Mouse (Mus musculus) E14TG2a.4 (cell line): ENCODE data around the gene Tpbg.
"Not testable (repeated sequence)": the region's sequence is repeated elsewhere in the genome, so short reads cannot be mapped to it uniquely, and the experiment has no call there.

Experiments used
- H3K27me3 ChIP-seq: 2 replicates; pipeline ENCODE4 v1.6.1; 2014; ENCODE audit warnings: low read length, control low read depth; ENCODE audit not compliant: insufficient read depth
- H3K36me3 ChIP-seq: 2 replicates; pipeline ENCODE4 v1.6.1; 2014; ENCODE audit warnings: low read length, control low read depth; ENCODE audit not compliant: insufficient read depth
- H3K4me1 ChIP-seq: replicated peaks from 2 replicates; pipeline ENCODE4 v1.6.1; 2014; ENCODE audit warnings: low read depth, low read length, control low read depth
- H3K4me3 ChIP-seq: replicated peaks from 2 replicates; pipeline ENCODE4 v1.5.1; 2014; ENCODE audit warnings: mild to moderate bottlenecking, low read length
- H3K9me3 ChIP-seq: 2 replicates; pipeline ENCODE4 v1.6.1; 2014; ENCODE audit warnings: low read length, control low read depth
- CTCF ChIP-seq: conservative IDR thresholded peaks from 2 replicates; pipeline ENCODE4 v1.5.1; 2014; ENCODE audit warnings: low read length
- NANOG ChIP-seq: IDR thresholded peaks from 2 replicates; pipeline ENCODE4 v1.6.1; 2014; ENCODE audit warnings: borderline replicate concordance, low read length, mixed read lengths
- POU5F1 ChIP-seq: IDR thresholded peaks from 2 replicates; pipeline ENCODE4 v1.6.1; 2014; ENCODE audit warnings: low read length, borderline replicate concordance

Gene Tpbg

DNA sequence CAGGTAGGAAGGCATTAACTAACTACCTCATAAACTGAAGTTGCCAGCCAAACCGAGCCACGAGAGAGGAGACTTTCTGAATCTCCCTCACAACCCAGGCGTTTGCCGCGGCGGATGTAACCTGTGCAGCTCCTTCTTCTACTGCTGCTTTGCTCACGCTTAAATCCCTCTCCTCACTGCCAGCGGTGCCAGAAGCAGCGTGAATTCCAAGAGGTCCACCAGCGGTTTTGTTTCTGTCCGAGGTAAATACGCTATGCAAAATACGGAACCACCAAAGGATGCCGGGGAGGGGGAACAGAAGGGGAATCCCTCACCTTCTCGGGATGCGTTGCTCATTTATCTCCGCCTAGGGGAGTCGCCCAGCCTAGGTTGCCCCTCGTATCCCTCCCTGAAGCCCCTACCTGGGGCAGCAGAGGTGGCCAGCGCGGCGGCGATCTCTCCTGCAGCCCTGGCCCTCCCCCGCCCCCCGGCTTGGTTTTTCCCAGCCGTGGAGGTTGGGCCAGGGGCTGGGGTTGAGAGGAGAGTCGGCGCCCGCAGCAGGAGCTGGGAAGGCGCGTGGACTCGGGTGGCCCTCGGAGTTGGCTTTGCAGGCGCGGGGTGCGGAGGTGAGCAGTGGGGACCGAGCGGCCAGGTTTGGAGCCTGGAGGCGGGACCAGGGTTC is at the start of gene Tpbg:
Gene Tpbg, plus strand, starts transcription at position 30 of the 661 bp plus-strand sequence.
- Histone ChIP-seq H3K9me3 (0 out of 2 replicates have a peak, but pooled peaks cover 3% of the 10 kb centered on the region), H3K4me3 (peak within 1 kb of the TSS; percentile 87), H3K36me3 (peaks cover 5% of the 10 kb centered on the region; the same call in 1 of the 2 replicates), H3K4me1 (peaks cover 16% of the 10 kb centered on the region), H3K27me3 (peaks cover 60% of the 10 kb centered on the region)
- TF ChIP-seq CTCF (no peak), NANOG (no peak), POU5F1 (no peak)

DNA sequence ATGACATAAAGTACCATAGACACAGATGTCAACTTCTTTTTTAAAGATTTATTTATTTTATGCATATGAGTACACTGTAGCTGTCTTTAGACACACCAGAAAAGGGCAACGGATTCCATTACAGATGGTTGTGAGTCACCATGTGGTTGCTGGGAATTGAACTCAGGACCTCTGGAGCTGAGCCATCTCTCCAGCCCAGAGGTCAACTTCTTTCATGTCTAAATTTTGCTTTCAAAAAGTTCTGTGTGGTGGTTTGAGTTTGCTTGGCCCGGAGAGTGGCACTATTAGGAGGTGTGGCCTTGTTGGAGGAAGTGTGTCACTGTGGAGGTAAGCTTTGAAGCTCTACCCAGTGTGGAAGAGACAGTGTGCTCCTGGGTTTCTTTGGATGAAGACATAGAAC is 40.2 kb upstream of the Tpbg start:
- not testable (repeated sequence) for H3K9me3 ChIP-seq

DNA sequence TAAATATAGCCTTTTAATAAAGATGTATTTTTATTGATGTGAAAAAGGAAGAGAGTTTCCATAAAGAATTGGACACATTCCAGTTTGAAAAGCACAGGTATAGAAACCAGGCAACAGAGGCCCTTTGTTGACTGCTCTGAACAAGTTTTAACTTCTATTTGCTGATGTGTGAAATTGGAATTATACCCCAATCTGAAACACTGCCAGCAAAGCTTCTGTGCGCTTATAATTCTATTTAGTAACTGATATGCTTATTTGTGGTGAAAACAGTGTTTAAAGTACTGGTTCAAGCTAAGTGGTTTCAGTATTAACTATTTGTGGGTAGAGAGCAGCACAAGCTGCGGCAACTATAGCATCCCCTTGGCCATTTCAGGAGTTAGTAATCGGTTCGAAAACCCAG is 39.6 kb upstream of the Tpbg start:
- no peaks in the 10 kb centered on the region for H3K36me3 ChIP-seq
- no peaks in the 10 kb centered on the region for H3K27me3 ChIP-seq
- no peak overlapping the region for H3K4me3 ChIP-seq

More for the DNA sequence above, 40.2 kb upstream of the Tpbg start:
- not testable (repeated sequence) for H3K4me3 ChIP-seq, H3K27me3 ChIP-seq, H3K4me1 ChIP-seq, H3K36me3 ChIP-seq

DNA sequence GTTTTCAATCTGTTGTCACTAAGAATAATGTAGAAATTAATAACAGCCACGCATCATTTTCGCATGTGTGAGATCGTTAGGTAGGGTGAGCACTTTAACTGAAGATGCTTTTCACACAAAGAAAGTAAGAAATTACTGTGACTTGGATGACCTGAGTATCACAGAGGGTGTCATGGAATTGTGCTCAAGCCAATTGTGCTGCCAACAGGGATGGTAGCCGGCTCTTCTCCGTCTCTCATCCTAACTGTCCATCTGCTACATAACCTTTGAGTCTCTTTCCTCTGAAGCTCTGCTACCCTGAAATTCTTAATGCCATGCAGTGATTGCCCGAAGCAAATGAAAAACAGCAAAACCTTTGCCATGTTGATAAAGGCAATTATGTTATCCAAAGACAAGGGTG is 35.8 kb upstream of the Tpbg start:
- no peaks in the 10 kb centered on the region for H3K36me3 ChIP-seq
- H3K4me3 ChIP-seq, result no peak overlapping the region
- no peaks in the 10 kb centered on the region for H3K27me3 ChIP-seq
- TF ChIP-seq CTCF (no peak), NANOG (no peak), POU5F1 (no peak)
- no peaks in the 10 kb centered on the region for H3K4me1 ChIP-seq
- no peaks in the 10 kb centered on the region for H3K9me3 ChIP-seq

More for the DNA sequence above, 39.6 kb upstream of the Tpbg start:
- H3K4me1 ChIP-seq, result no peaks in the 10 kb centered on the region
- TF ChIP-seq CTCF, result no peak
- TF ChIP-seq NANOG, result no peak
- no peak for TF ChIP-seq POU5F1
- H3K9me3 ChIP-seq, result no peaks in the 10 kb centered on the region

GRCm38 (mm10) chr9:85809246-85809645 is 32.9 kb upstream of the Tpbg start:
- no peaks in the 10 kb centered on the region for H3K27me3 ChIP-seq
- H3K4me3 ChIP-seq, result no peak overlapping the region
- no peaks in the 10 kb centered on the region for H3K9me3 ChIP-seq
- H3K36me3 ChIP-seq, result no peaks in the 10 kb centered on the region
- no peak for TF ChIP-seq POU5F1
- no peak for TF ChIP-seq NANOG
- TF ChIP-seq CTCF, result no peak
- H3K4me1 ChIP-seq, result no peaks in the 10 kb centered on the region

- 0 out of 2 replicates have a peak, but pooled peaks cover 3% of the 10 kb centered on the region for H3K4me1 ChIP-seq
- no peak overlapping the region for H3K4me3 ChIP-seq
- no peaks in the 10 kb centered on the region for H3K27me3 ChIP-seq
- no peak for TF ChIP-seq NANOG
- no peak for TF ChIP-seq POU5F1
- TF ChIP-seq CTCF, result no peak
- no peaks in the 10 kb centered on the region for H3K9me3 ChIP-seq
- H3K36me3 ChIP-seq, result no peaks in the 10 kb centered on the region
Measured at GRCm38 (mm10) chr9:85820829-85821228, 21.4 kb upstream of the Tpbg start.

DNA sequence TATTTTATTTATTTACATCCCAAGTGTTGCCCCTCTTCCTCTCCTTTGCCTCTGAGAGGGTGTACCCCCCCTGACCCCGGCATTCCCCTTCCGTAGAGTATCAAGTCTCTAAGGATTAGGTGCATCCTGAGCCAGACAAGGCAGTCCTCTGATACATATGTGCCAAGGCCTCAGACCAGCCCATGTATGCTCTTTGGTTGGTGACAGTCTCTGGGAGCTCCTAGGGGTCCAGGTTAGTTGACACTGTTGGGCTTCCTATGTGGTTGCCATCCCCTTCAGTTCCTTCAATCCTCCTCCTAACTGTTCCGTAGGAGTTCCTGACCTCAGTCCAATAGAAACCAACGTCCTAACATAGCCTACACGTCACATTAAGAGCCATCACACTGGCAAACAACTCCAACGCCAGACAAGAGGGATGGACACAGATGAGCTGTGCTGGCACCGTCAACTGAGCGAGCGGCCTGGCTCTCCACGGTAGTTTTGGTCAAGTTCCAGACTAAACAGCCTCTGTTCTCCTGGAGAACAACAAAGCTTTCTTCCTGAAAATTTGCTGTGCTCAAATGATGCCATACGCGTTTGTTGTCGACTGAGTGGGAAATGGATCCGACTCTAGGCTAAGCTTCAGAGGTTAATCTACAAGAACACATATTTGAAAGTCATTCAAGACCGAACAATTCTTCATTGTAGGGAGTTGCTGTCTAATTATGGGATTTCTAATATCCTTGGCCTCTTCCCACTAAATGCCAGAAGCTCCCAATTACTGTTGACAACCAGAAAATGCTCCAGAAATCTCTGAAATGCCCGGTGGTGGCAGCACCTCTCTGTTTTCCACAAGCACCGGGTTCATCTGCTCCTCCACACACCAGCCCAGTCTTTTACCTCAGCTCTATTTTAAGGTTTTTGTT is 6.4 kb upstream of the Tpbg start:
- no peak for TF ChIP-seq POU5F1
- TF ChIP-seq CTCF, result no peak
- TF ChIP-seq NANOG, result no peak
- Histone ChIP-seq H3K36me3 (no peaks in the 10 kb centered on the region), H3K4me1 (no peaks in the 10 kb centered on the region), H3K9me3 (no peaks in the 10 kb centered on the region), H3K27me3 (peaks cover 15% of the 10 kb centered on the region), H3K4me3 (no peak overlapping the region)

DNA sequence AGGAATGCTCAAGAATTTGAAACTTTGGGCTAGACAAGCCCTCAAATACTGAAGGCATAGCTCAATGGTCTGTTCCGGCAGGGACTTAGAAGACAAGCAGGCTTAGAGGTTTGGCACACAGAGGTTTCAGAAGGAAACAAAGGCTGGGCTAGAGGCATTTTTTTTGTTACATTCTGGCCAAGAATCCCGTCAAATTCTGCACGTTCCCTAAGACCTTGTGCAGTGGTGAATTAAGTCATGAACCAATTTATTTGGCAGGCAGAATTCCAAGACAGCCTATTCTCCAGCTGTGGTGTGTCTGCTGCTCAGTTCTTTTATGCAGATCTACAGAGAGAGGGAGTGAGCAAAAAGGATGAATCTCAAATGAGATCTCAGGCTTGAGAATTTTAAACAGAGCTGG is 2.6 kb upstream of the Tpbg start:
- Histone ChIP-seq H3K4me3 (no peak overlapping the region), H3K36me3 (peaks cover 2% of the 10 kb centered on the region; the same call in 1 of the 2 replicates), H3K4me1 (peaks cover 12% of the 10 kb centered on the region), H3K27me3 (peaks cover 51% of the 10 kb centered on the region), H3K9me3 (0 out of 2 replicates have a peak, but pooled peaks cover 2% of the 10 kb centered on the region)
- no peak for TF ChIP-seq NANOG
- TF ChIP-seq CTCF, result no peak
- TF ChIP-seq POU5F1, result no peak
